ENCODE assay signal across 8 mouse cellular contexts in the genomic region with DNA sequence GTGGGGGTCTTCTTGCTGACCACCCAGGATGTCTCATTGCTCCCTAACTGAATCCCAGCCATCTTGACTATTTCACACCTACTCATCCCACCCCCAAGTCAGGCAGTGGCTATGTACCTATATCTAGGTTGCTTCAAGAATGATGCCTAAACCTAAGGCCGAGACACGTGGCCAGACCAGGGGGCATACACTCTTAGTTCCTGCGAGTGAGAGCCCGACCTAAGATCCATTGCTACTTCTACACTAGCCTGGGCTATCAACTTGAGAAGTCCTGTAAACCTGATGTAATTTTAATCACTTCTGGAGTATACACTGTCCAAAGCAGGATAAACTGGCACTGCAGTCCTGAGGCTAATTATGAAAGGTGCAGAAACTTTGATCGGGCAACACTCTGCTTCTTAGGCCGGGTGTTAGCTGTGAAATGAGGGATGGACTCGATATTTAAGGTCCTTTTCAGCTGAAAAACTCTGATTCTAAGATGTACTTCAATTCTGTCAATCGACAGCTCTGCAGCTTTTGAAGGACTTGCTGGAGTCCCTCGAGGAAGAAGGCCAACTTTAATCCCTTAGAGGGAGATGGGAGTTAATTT. TPM values are rescaled to one million over a fixed set of nuclear protein-coding genes. Genes with fewer than 3 reads are reported as not detected.
DNase-seq lines count a peak whose midpoint lies in the region; ATAC-seq and TF ChIP-seq lines count a peak whose summit lies in the region.

No protein-coding gene starts in this region.

- TF ChIP-seq CTCF in G1E (IDR thresholded peaks at IDR 0.05; ENCODE audit: low read depth, low read length), result no peak
- no peak for TF ChIP-seq CTCF in liver, embryonic 14.5 days (IDR thresholded peaks at IDR 0.05; ENCODE audit: low read depth)

- no peak for DNase-seq in kidney, postnatal 14 days
- no peak for DNase-seq in G1E (ENCODE audit: low spot score)
- no peak for DNase-seq in liver, embryonic 14.5 days (ENCODE audit: low read depth in 3 of 3, low spot score in 3 of 3)
- DNase-seq in layer of hippocampus, adult 9-10 months (ENCODE audit: low spot score), result no peak
- no peak for DNase-seq in ovary, postnatal 14 days (ENCODE audit: low spot score)
- DNase-seq in adrenal gland, postnatal 10 days, result no peak

- 4% methylated on average over 9 of the region's 9 CpGs for WGBS in kidney, embryonic 14.5 days
- 7% methylated on average over 9 of the region's 9 CpGs for WGBS in forebrain, embryonic 12.5 days
- 5% methylated on average over 9 of the region's 9 CpGs for WGBS in liver, embryonic 14.5 days (ENCODE audit: insufficient replicate concordance)

- TF ChIP-seq EP300 in liver, embryonic 14.5 days (IDR thresholded peaks at IDR 0.05; ENCODE audit: low read depth), result no peak

- no peak for ATAC-seq in kidney, embryonic 14.5 days (ENCODE audit: low FRiP score, low TSS enrichment)
- ATAC-seq in G1E (ENCODE audit: extremely low read depth, insufficient number of reproducible peaks, low FRiP score, poor library complexity, severe bottlenecking), result no peak
- ATAC-seq in forebrain, embryonic 12.5 days (ENCODE audit: low FRiP score), result no peak
- no peak for ATAC-seq in liver, embryonic 14.5 days (ENCODE audit: insufficient read depth)

- H3K4me2 ChIP-seq in kidney, embryonic 14.5 days (replicated peaks; ENCODE audit: low read depth, low read length), result peak overlapping the region; percentile 73
- H3K4me2 ChIP-seq in forebrain, embryonic 12.5 days, result peak overlapping the region; percentile 84
- peak overlapping the region; percentile 99 for H3K4me2 ChIP-seq in liver, embryonic 14.5 days (ENCODE audit: low read depth)

- no peaks in the 10 kb centered on the region for H3K27me3 ChIP-seq in kidney, embryonic 14.5 days (ENCODE audit: control insufficient read depth, insufficient read depth, low read length)
- H3K27me3 ChIP-seq in G1E (ENCODE audit: insufficient read depth, low read length), result no peaks in the 10 kb centered on the region
- no peaks in the 10 kb centered on the region for H3K27me3 ChIP-seq in forebrain, embryonic 12.5 days
- no peaks in the 10 kb centered on the region for H3K27me3 ChIP-seq in liver, embryonic 14.5 days (ENCODE audit: control insufficient read depth, insufficient read depth, low read length)

- peak overlapping the region; percentile 100; the same call in 1 of the 2 replicates for H3K27ac ChIP-seq in kidney, embryonic 14.5 days (ENCODE audit: low read depth, low read length)
- peak overlapping the region; percentile 99 for H3K27ac ChIP-seq in forebrain, embryonic 12.5 days
- H3K27ac ChIP-seq in liver, embryonic 14.5 days, result peak overlapping the region; percentile 77

- peak overlapping the region; percentile 99 for H3K9ac ChIP-seq in kidney, embryonic 14.5 days (ENCODE audit: low read depth, low read length)
- H3K9ac ChIP-seq in forebrain, embryonic 12.5 days, result peak overlapping the region; percentile 96
- H3K9ac ChIP-seq in liver, embryonic 14.5 days (replicated peaks), result peak overlapping the region; percentile 99

- no peaks in the 10 kb centered on the region for H3K36me3 ChIP-seq in kidney, embryonic 14.5 days (ENCODE audit: control insufficient read depth, insufficient read depth, low read length)
- H3K36me3 ChIP-seq in G1E (replicated peaks), result peaks cover 41% of the 10 kb centered on the region
- 0 out of 2 replicates have a peak, but pooled peaks cover 2% of the 10 kb centered on the region for H3K36me3 ChIP-seq in forebrain, embryonic 12.5 days (replicated peaks)
- no peaks in the 10 kb centered on the region for H3K36me3 ChIP-seq in liver, embryonic 14.5 days (replicated peaks; ENCODE audit: control insufficient read depth, insufficient read depth, low read depth)

- H3K4me3 ChIP-seq in kidney, embryonic 14.5 days (ENCODE audit: low read length), result peak overlapping the region; percentile 98
- peak overlapping the region; percentile 91 for H3K4me3 ChIP-seq in G1E (ENCODE audit: low read depth, low read length)
- peak overlapping the region; percentile 72 for H3K4me3 ChIP-seq in forebrain, embryonic 12.5 days (replicated peaks)
- peak overlapping the region; percentile 90 to 98 for H3K4me3 ChIP-seq in liver, embryonic 14.5 days (ENCODE audit: insufficient read depth in 1 of 2, low read depth in 2 of 2, low read length in 2 of 2)

- peaks cover 35% of the 10 kb centered on the region for H3K4me1 ChIP-seq in kidney, embryonic 14.5 days (ENCODE audit: control insufficient read depth, insufficient read depth, low read length)
- H3K4me1 ChIP-seq in G1E (ENCODE audit: insufficient read depth, low read depth, low read length), result peaks cover 73% of the 10 kb centered on the region
- H3K4me1 ChIP-seq in forebrain, embryonic 12.5 days, result peaks cover 38% of the 10 kb centered on the region
- peaks cover 40 to 46% of the 10 kb centered on the region in 2 experiments for H3K4me1 ChIP-seq in liver, embryonic 14.5 days (replicated peaks; ENCODE audit: control insufficient read depth in 2 of 2, insufficient read depth in 2 of 2, low read length in 1 of 2)

- H3K9me3 ChIP-seq in kidney, embryonic 14.5 days (ENCODE audit: control insufficient read depth, low read length), result no peaks in the 10 kb centered on the region
- no peaks in the 10 kb centered on the region for H3K9me3 ChIP-seq in G1E (replicated peaks)
- H3K9me3 ChIP-seq in forebrain, embryonic 12.5 days, result no peaks in the 10 kb centered on the region
- no peaks in the 10 kb centered on the region for H3K9me3 ChIP-seq in liver, embryonic 14.5 days (ENCODE audit: control insufficient read depth, low read length)

RNA-seq across cellular contexts. Expression of gene Zbtb25, which starts 1.1 kb away (rescaled TPM):
- 19.9 and 20.5 TPM in 2 replicates for polyA plus RNA-seq in kidney, embryonic 14.5 days (2014; fragmentation: Nextera tagmentation; extraction: Ambion mirVana)
- total RNA-seq in G1E (2014; fragmentation: Nextera tagmentation) (54.4 and 62.5 TPM in 2 replicates), G1E (2017) (15.5 and 17.5 TPM in 2 replicates)
- 12.1 and 12.2 TPM in 2 replicates for polyA plus RNA-seq in G1E (2012)
- 20.0 and 22.5 TPM in 2 replicates for polyA plus RNA-seq in forebrain, embryonic 12.5 days (2016; fragmentation: Nextera tagmentation; extraction: Ambion mirVana)
- 5.1 and 5.6 TPM in 2 replicates for polyA plus RNA-seq in liver, embryonic 14.5 days (2012; rRNA removed)
- 7.2 and 7.8 TPM in 2 replicates for polyA plus RNA-seq in liver, embryonic 14.5 days (2014; fragmentation: Nextera tagmentation; extraction: Ambion mirVana)
- total RNA-seq in adrenal gland, postnatal 10 days (2021), result 10 to 100 TPM in 1 of 2 experiments, 1 to 10 TPM in 1; 8.7 to 15.9 TPM

RNA-seq across cellular contexts. Expression of gene Zbtb1, which starts 1.8 kb away (rescaled TPM):
- 8.3 and 12.5 TPM in 2 replicates for polyA plus RNA-seq in kidney, embryonic 14.5 days (2014; fragmentation: Nextera tagmentation; extraction: Ambion mirVana)
- total RNA-seq in G1E (2014; fragmentation: Nextera tagmentation) (24.8 and 27.9 TPM in 2 replicates), G1E (2017) (23.1 and 27.2 TPM in 2 replicates)
- polyA plus RNA-seq in G1E (2012), result 6.4 and 8.8 TPM in 2 replicates
- polyA plus RNA-seq in forebrain, embryonic 12.5 days (2016; fragmentation: Nextera tagmentation; extraction: Ambion mirVana), result 8.2 and 8.5 TPM in 2 replicates
- polyA plus RNA-seq in liver, embryonic 14.5 days (2012; rRNA removed), result 1.5 and 2.6 TPM in 2 replicates
- polyA plus RNA-seq in liver, embryonic 14.5 days (2014; fragmentation: Nextera tagmentation; extraction: Ambion mirVana), result 3.5 and 4.4 TPM in 2 replicates
- total RNA-seq in adrenal gland, postnatal 10 days (2021), result 1 to 10 TPM; 5.7 to 7.2 TPM

RNA-seq across cellular contexts. Expression of gene Hspa2, which starts 35.7 kb away (rescaled TPM):
- 5.4 and 7.7 TPM in 2 replicates for polyA plus RNA-seq in kidney, embryonic 14.5 days (2014; fragmentation: Nextera tagmentation; extraction: Ambion mirVana)
- total RNA-seq in G1E (2014; fragmentation: Nextera tagmentation) (6.0 and 7.3 TPM in 2 replicates), G1E (2017) (10.7 and 11.3 TPM in 2 replicates)
- polyA plus RNA-seq in G1E (2012), result 10.3 and 12.0 TPM in 2 replicates
- 4.6 and 4.8 TPM in 2 replicates for polyA plus RNA-seq in forebrain, embryonic 12.5 days (2016; fragmentation: Nextera tagmentation; extraction: Ambion mirVana)
- polyA plus RNA-seq in liver, embryonic 14.5 days (2012; rRNA removed), result 1.0 and 1.3 TPM in 2 replicates
- 1.4 and 1.9 TPM in 2 replicates for polyA plus RNA-seq in liver, embryonic 14.5 days (2014; fragmentation: Nextera tagmentation; extraction: Ambion mirVana)
- 10 to 100 TPM; 16.7 to 18.6 TPM for total RNA-seq in adrenal gland, postnatal 10 days (2021)

RNA-seq across cellular contexts. Expression of gene Akap5, which starts 43.6 kb away (rescaled TPM):
- 0.96 and 1.7 TPM in 2 replicates for polyA plus RNA-seq in kidney, embryonic 14.5 days (2014; fragmentation: Nextera tagmentation; extraction: Ambion mirVana)
- 1.1 and 1.4 TPM in 2 replicates for total RNA-seq in G1E (2014; fragmentation: Nextera tagmentation)
- 1.2 and 1.3 TPM in 2 replicates for total RNA-seq in G1E (2017)
- polyA plus RNA-seq in G1E (2012), result 0.08 and 0.20 TPM in 2 replicates
- polyA plus RNA-seq in forebrain, embryonic 12.5 days (2016; fragmentation: Nextera tagmentation; extraction: Ambion mirVana), result 5.9 and 6.5 TPM in 2 replicates
- polyA plus RNA-seq in liver, embryonic 14.5 days (2012; rRNA removed), result 0.21 and 0.32 TPM in 2 replicates
- 0.14 and 0.25 TPM in 2 replicates for polyA plus RNA-seq in liver, embryonic 14.5 days (2014; fragmentation: Nextera tagmentation; extraction: Ambion mirVana)
- total RNA-seq in adrenal gland, postnatal 10 days (2021), result 1 to 10 TPM; 4.6 to 7.0 TPM

RNA-seq across cellular contexts. Expression of gene Ppp1r36, which starts 49.0 kb away (rescaled TPM):
- 3.4 and 3.9 TPM in 2 replicates for polyA plus RNA-seq in kidney, embryonic 14.5 days (2014; fragmentation: Nextera tagmentation; extraction: Ambion mirVana)
- total RNA-seq in G1E (2014; fragmentation: Nextera tagmentation) (not detected in 2 replicates), G1E (2017) (0.12 and 0.38 TPM in 2 replicates)
- not detected in 2 replicates for polyA plus RNA-seq in G1E (2012)
- polyA plus RNA-seq in forebrain, embryonic 12.5 days (2016; fragmentation: Nextera tagmentation; extraction: Ambion mirVana), result 0.13 and 0.93 TPM in 2 replicates
- polyA plus RNA-seq in liver, embryonic 14.5 days (2012; rRNA removed), result 0.03 and 0.04 TPM in 2 replicates
- polyA plus RNA-seq in liver, embryonic 14.5 days (2014; fragmentation: Nextera tagmentation; extraction: Ambion mirVana), result 0.09 TPM in 1 of 2 replicates, not detected in the other
- total RNA-seq in adrenal gland, postnatal 10 days (2021), result under 1 TPM in 1 of 2 experiments, not detected in 1; 0.45 TPM
